Mouse (Mus musculus) limb, embryonic 13.5 days (tissue): ENCODE measurements around the gene Larp4b. TPM values are rescaled to one million over a fixed set of nuclear protein-coding genes. Genes with fewer than 3 reads are reported as not detected.

Experiments used
- ATAC-seq: fragments of 200-750 bp; cut with Nextera tagmentation; 2 replicates; pipeline ENCODE4 v1.8.0; 2017; ENCODE audit warnings: low read depth, moderate number of reproducible peaks, moderate TSS enrichment; ENCODE audit not compliant: low FRiP score
- H3K27ac ChIP-seq: fragments of 300-500 bp; sonication (generic); 2 replicates; pipeline ENCODE4 v1.5.1; 2015; ENCODE audit warnings: inconsistent platforms, mild to moderate bottlenecking, moderate library complexity
- H3K27me3 ChIP-seq: fragments of 300-500 bp; sonication (generic); 2 replicates; pipeline ENCODE4 v1.6.1; 2015; ENCODE audit warnings: mild to moderate bottlenecking, inconsistent platforms
- H3K36me3 ChIP-seq: fragments of 300-500 bp; sonication (generic); 2 replicates; pipeline ENCODE4 v1.6.1; 2015; ENCODE audit warnings: inconsistent platforms, mild to moderate bottlenecking, moderate library complexity
- H3K4me1 ChIP-seq: fragments of 300-500 bp; sonication (generic); 2 replicates; pipeline ENCODE4 v1.6.1; 2015; ENCODE audit warnings: inconsistent platforms
- H3K4me2 ChIP-seq: fragments of 300-500 bp; sonication (generic); replicated peaks from 2 replicates; pipeline ENCODE4 v1.6.1; 2015; ENCODE audit warnings: inconsistent platforms, mild to moderate bottlenecking, moderate library complexity
- H3K4me3 ChIP-seq: fragments of 300-500 bp; sonication (generic); 2 replicates; pipeline ENCODE4 v1.5.1; 2015; ENCODE audit warnings: moderate library complexity, mild to moderate bottlenecking, inconsistent platforms
- H3K9ac ChIP-seq: fragments of 300-500 bp; sonication (generic); 2 replicates; pipeline ENCODE4 v1.6.1; 2015; ENCODE audit warnings: mild to moderate bottlenecking, inconsistent platforms
- H3K9me3 ChIP-seq: fragments of 300-500 bp; sonication (generic); 2 replicates; pipeline ENCODE4 v1.6.1; 2016; ENCODE audit warnings: inconsistent platforms
- WGBS: fragments of 180-500 bp; shearing (Covaris S2); methylation state at CpG from one replicate; pipeline ENCODE4 v1.1.7; 2015; 5-methylcytosine and 5-hydroxymethylcytosine counted together
- polyA plus RNA-seq: library from polyadenylated mRNA; unstranded; fragments of >200 nt; fragmentation: Nextera tagmentation; extraction: Ambion mirVana; gene quantifications from 2 replicates; pipeline ENCODE4 v1.2.1, GENCODE M21; 2015

Gene Larp4b
- polyA plus RNA-seq, 1 experiment from 2014 or later = 29.6 TPM

- ATAC-seq = no peak; the same call in 1 of the 2 replicates
- Histone ChIP-seq H3K36me3 (no peaks in the 10 kb centered on the region), H3K9me3 (no peaks in the 10 kb centered on the region), H3K27me3 (no peaks in the 10 kb centered on the region), H3K27ac (no peak overlapping the region), H3K4me2 (peak overlapping the region; percentile 53), H3K4me1 (peaks cover 8% of the 10 kb centered on the region; the same call in 1 of the 2 replicates), H3K9ac (no peak overlapping the region), H3K4me3 (no peak overlapping the region)
- 32% methylated on average over 2 of the region's 2 CpGs for WGBS
Measured at GRCm38 (mm10) chr13:9199465-9199844, 105.8 kb downstream of the Larp4b start.

GRCm38 (mm10) chr13:9222761-9223405 lies 129.2 kb downstream of the Larp4b start:
- 75% methylated on average over 9 of the region's 9 CpGs for WGBS
- ATAC-seq = no peak
- no peak overlapping the region for H3K27ac ChIP-seq

More at GRCm38 (mm10) chr13:9222761-9223405, 129.2 kb downstream of the Larp4b start:
- Histone ChIP-seq H3K27me3 (no peaks in the 10 kb centered on the region), H3K36me3 (no peaks in the 10 kb centered on the region), H3K4me3 (no peak overlapping the region), H3K9me3 (peaks cover 3% of the 10 kb centered on the region; the same call in 1 of the 2 replicates), H3K9ac (no peak overlapping the region), H3K4me1 (no peaks in the 10 kb centered on the region), H3K4me2 (no peak overlapping the region)

Other genes starting within 250 kb of the Larp4b start
- 23.3 and 26.1 TPM in 2 replicates for gene Wdr37, start 222.0 kb upstream of the Larp4b start, polyA plus RNA-seq
- gene Idi1, start 208.4 kb upstream of the Larp4b start, polyA plus RNA-seq = 55.8 and 56.7 TPM in 2 replicates
- not detected in 2 replicates for gene Gm9745, start 145.7 kb upstream of the Larp4b start, polyA plus RNA-seq
- not detected in 2 replicates for gene Idi2, start 141.0 kb upstream of the Larp4b start, polyA plus RNA-seq
- 93.0 and 95.0 TPM in 2 replicates for gene Gtpbp4, start 97.8 kb upstream of the Larp4b start, polyA plus RNA-seq
- gene Dip2c, start 182.6 kb downstream of the Larp4b start, polyA plus RNA-seq = 5.3 and 5.7 TPM in 2 replicates